Mouse (Mus musculus): ENCODE measurements at regions not wholly inside any gene's neighbourhood (a gene's known extent, or its start where the extent isn't known, plus 50 kb on each side); places are given as distances from the start of the nearest gene placed in this dataset.

- DNase-seq (ENCODE audit: low spot score in 2 of 2), result no peak
Observed at GRCm38 (mm10) chr5:128482617-128483440, 50.0 kb upstream of the Tmem132d start.

All from cerebellum, postnatal 4 days (tissue).